Mouse (Mus musculus) cerebellum, adult 2 months (tissue): Measurements from ENCODE around the gene Gak. TPM values are rescaled to one million over a fixed set of nuclear protein-coding genes. Genes with fewer than 3 reads are reported as not detected.

Experiments used
- DNase-seq, 2 experiments: peaks; one replicate each; pipeline ENCODE4 v3.0.0; 2021
- H3K27ac ChIP-seq: fragments of 200-500 bp; 2 replicates; pipeline ENCODE4 v1.5.1; 2012; ENCODE audit warnings: low read length, control low read depth, inconsistent platforms; ENCODE audit not compliant: insufficient read depth
- H3K27me3 ChIP-seq: fragments of 200-500 bp; 2 replicates; pipeline ENCODE4 v1.6.1; 2012; ENCODE audit warnings: inconsistent platforms, mild to moderate bottlenecking, low read length, moderate library complexity; ENCODE audit not compliant: control insufficient read depth, insufficient read depth
- H3K4me1 ChIP-seq: fragments of 200-500 bp; 2 replicates; pipeline ENCODE4 v1.6.1; 2011; ENCODE audit warnings: low read length; ENCODE audit not compliant: control insufficient read depth, insufficient read depth
- H3K4me3 ChIP-seq: fragments of 200-500 bp; replicated peaks from 2 replicates; pipeline ENCODE3; 2011; ENCODE audit warnings: mild to moderate bottlenecking, low read depth, low read length, control low read depth; ENCODE audit not compliant: insufficient read depth
- CTCF ChIP-seq: fragments of 200-500 bp; IDR thresholded peaks from 2 replicates; pipeline ENCODE4 v1.5.1; 2011; ENCODE audit warnings: low read depth, mild to moderate bottlenecking, control low read depth, low read length, moderate library complexity, borderline replicate concordance; ENCODE audit not compliant: insufficient read depth
- POLR2A ChIP-seq: fragments of 200-500 bp; IDR thresholded peaks from 2 replicates; pipeline ENCODE4 v1.6.1; 2011; ENCODE audit warnings: low read length, control low read depth, borderline replicate concordance; ENCODE audit not compliant: insufficient read depth
- WGBS: fragments of 180-500 bp; shearing (Covaris S2); methylation state at CpG from one replicate; pipeline ENCODE4 v1.1.7; 2018; 5-methylcytosine and 5-hydroxymethylcytosine counted together
- polyA plus RNA-seq: library from polyadenylated mRNA; depleted of rRNA; stranded (reverse); fragments of >200 nt; gene quantifications from 2 replicates; pipeline ENCODE4 v1.2.3, GENCODE M21; 2012

The Gak gene
- polyA plus RNA-seq, 1 experiment: 89.9 TPM

DNA sequence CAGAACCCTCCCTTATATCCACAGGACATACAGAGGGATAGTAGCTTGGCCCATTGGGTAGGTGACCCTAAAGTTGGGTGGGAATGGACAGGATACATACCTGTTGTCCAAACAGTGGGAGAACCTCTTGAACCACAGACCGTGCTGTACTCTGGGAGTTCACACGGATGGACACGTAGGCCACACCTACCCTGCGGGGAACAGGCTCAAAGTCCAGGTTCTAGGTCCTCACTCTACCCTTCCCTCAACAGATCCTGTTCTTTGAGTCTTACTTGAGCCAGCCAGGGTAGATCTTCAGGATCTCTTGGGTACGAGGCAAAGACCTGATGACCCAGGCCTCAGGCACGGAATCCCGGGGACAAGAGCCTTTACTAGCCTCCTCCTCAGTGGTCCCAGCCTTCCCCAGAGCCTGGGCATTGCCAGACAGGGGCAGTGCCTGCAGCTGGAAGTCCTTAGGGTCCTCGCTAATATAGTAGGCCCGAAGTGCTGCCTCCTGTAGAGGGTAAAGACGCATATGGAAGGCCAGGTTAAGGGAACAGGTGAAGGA, 25.0 kb upstream of the Gak start:
- peak in 1 of 2 experiments; percentile 6 for DNase-seq
- Histone ChIP-seq H3K27ac (no peak overlapping the region), H3K4me3 (no peak overlapping the region), H3K27me3 (no peaks in the 10 kb centered on the region), H3K4me1 (peaks cover 34% of the 10 kb centered on the region)
- WGBS: 91% methylated on average over 10 of the region's 10 CpGs
- TF ChIP-seq POLR2A (no peak), CTCF (no peak)

DNA sequence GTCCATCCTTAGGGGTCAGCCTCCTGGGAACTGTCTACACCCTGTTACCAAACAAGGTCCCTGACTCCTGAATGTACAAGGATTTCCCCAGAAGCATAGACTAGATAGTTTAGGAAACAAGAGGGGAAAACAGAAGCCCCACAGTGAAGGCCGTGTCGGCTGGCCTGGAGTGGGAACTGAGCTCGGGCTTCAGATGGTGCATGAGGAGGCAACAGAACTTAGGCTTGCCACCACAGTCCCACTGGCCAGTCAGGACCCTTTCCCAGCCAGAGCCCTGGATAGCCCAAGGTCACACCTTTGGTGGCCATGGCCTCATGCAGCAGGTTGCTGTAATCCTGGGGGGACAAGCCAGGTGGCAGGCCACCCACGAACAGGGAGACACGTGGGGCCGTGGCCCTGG, 23.8 kb upstream of the Gak start:
- TF ChIP-seq POLR2A (no peak), CTCF (no peak)
- Histone ChIP-seq H3K27ac (no peak overlapping the region), H3K4me3 (no peak overlapping the region), H3K4me1 (peaks cover 30% of the 10 kb centered on the region), H3K27me3 (no peaks in the 10 kb centered on the region)
- 81% methylated on average over 6 of the region's 6 CpGs for WGBS
- peak in 1 of 2 experiments; percentile 15 for DNase-seq

- WGBS: 55% methylated on average over 1 of the region's 1 CpGs
- no peak overlapping the region for H3K27ac ChIP-seq
- peak; percentile 72 to 86 for DNase-seq
- no peak overlapping the region for H3K4me3 ChIP-seq
- H3K27me3 ChIP-seq: no peaks in the 10 kb centered on the region
- H3K4me1 ChIP-seq: peaks cover 24% of the 10 kb centered on the region
- peak; percentile 77 for TF ChIP-seq CTCF
- no peak for TF ChIP-seq POLR2A
Measured at GRCm38 (mm10) chr5:108651823-108652222, 22.3 kb upstream of the Gak start.

GRCm38 (mm10) chr5:108651136-108651720, 21.7 kb upstream of the Gak start:
- H3K27ac ChIP-seq: 0 out of 2 replicates have a peak overlapping the region, but pooled peaks have one; percentile 58
- no peak for DNase-seq
- 82% methylated on average over 5 of the region's 5 CpGs for WGBS

GRCm38 (mm10) chr5:108650341-108650740, 20.8 kb upstream of the Gak start:
- peak; percentile 62 to 77 for DNase-seq
- peak overlapping the region; percentile 58 for H3K27ac ChIP-seq
- TF ChIP-seq CTCF: no peak
- TF ChIP-seq POLR2A: no peak

More at GRCm38 (mm10) chr5:108651136-108651720, 21.7 kb upstream of the Gak start:
- Histone ChIP-seq H3K4me3 (no peak overlapping the region), H3K27me3 (no peaks in the 10 kb centered on the region), H3K4me1 (peaks cover 25% of the 10 kb centered on the region)
- TF ChIP-seq CTCF (no peak), POLR2A (no peak)

DNA sequence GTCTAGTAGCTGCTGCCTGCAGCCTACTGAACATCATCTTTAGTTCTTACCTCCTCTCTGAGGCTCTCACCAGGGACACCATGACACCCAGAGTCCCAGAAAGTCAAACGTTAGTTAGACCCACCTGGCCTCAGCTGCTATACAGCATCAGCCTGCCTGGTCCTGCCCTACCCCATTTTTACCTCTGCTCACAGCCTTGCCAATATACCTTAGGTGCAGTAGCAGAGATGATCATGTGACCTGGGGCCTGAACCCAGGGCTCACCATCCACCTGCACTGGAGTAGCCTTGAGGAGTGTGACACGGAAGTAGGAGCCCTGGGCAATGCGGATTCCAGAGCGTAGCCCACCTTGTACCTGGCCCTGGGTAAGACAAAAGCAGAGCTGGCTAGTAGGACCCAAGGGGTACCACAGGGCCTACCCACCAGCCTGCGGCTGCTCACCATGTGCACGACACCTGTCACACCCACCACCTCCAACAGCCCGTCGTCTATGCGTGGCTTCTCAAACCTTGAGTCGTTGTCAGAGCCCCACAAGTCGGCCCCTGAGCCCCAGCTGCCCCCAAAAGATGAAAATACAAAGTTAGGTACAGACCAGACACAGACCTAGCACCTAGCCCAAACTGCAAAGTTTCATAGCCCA, 19.5 kb upstream of the Gak start:
- no peak overlapping the region for H3K27ac ChIP-seq
- no peak for DNase-seq
- no peaks in the 10 kb centered on the region for H3K27me3 ChIP-seq
- H3K4me1 ChIP-seq: peaks cover 33% of the 10 kb centered on the region
- 88% methylated on average over 11 of the region's 11 CpGs for WGBS
- H3K4me3 ChIP-seq: no peak overlapping the region
- TF ChIP-seq CTCF: no peak
- TF ChIP-seq POLR2A: no peak

More at GRCm38 (mm10) chr5:108650341-108650740, 20.8 kb upstream of the Gak start:
- Histone ChIP-seq H3K4me3 (no peak overlapping the region), H3K27me3 (no peaks in the 10 kb centered on the region), H3K4me1 (peaks cover 33% of the 10 kb centered on the region)
- 44% methylated on average over 7 of the region's 7 CpGs for WGBS

- no peak for TF ChIP-seq POLR2A
- TF ChIP-seq CTCF: no peak
- no peaks in the 10 kb centered on the region for H3K27me3 ChIP-seq
- no peak overlapping the region for H3K27ac ChIP-seq
- no peak overlapping the region for H3K4me3 ChIP-seq
- 93% methylated on average over 2 of the region's 2 CpGs for WGBS
- no peak for DNase-seq
- H3K4me1 ChIP-seq: peaks cover 33% of the 10 kb centered on the region
Measured at GRCm38 (mm10) chr5:108647820-108648465, 18.4 kb upstream of the Gak start.
